Mouse (Mus musculus) brain, embryonic 18.5 days (tissue): ENCODE data around the gene Crb2.

Experiments used
- DNase-seq: peaks from one replicate; pipeline ENCODE4 v3.0.0-alpha.2; 2012; ENCODE audit warnings: low read depth, low spot score

Crb2 gene

DNA sequence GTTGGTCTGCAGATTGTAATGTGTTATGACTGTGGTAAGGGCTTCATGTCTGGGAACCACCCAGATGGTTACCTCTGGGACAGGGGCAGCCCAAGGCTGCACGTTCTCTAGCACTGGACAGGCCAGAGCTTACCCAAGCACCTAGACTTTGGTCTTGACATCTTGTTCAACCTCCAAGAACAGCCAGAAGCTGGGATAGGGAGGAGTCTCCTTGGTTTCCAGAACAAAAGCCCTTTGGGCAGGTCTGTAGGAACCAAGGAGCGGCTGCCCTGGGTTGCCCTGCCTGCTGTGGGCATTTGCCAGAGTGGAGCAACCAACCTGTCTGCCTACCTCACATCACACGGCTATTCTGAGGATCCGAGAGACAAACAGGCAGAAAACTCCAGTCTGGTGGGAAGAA is 21.0 kb downstream of the Crb2 start:
- no peak for DNase-seq

GRCm38 (mm10) chr2:37799137-37799536 is 23.1 kb downstream of the Crb2 start:
- no peak for DNase-seq

GRCm38 (mm10) chr2:37801687-37802086 is 25.6 kb downstream of the Crb2 start:
- DNase-seq, result no peak

DNA sequence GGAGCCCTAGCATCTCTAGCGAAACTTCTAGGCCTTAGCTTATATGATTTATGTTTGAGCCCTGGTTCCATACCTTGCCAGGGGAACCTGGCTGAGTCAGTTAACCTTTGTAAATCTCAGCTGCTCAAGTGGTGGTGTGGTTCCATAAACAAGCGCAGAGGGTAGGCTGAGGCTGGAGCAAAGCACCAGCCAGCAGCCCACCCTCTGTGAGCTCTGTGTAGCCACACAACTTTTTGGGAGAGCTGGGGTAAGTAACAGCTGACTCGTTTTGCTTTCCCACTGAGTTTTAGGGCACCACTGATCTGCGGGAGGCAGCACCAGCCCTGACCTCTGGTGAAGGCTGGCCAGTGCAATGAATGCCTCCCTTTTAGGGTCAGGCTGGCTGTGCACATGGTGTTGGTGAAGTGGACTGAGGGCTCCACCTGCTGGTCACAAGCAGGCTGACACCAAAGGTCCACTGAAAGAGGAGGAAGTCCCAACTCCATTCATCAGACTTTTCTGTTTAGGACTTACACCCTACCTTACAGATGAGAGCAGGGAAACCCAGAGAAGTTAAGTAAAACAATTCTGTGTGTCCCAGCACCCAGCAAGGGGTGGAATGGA is 26.7 kb downstream of the Crb2 start:
- no peak for DNase-seq

- DNase-seq, result no peak
Observed at GRCm38 (mm10) chr2:37811682-37812081, 35.6 kb downstream of the Crb2 start.

DNA sequence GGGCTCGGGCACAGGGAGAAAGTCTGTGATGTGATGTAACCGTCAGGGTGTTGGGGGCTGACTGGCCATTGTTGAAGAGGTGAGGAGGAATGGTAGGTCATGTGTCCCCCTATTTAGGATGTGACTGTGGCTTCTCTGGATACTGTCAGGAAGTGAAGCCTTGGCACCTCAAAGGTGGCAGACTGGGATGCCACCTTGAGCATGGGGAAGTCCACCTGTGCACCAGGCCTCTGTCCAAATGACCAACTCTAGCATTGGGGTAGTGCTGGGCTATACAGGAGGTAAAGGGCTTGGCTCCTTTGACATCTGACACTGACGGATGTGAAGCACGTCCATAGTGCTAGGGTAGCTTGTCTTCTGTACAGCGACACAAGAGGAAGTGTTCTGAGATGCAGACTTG is 36.4 kb downstream of the Crb2 start:
- DNase-seq, result no peak

DNA sequence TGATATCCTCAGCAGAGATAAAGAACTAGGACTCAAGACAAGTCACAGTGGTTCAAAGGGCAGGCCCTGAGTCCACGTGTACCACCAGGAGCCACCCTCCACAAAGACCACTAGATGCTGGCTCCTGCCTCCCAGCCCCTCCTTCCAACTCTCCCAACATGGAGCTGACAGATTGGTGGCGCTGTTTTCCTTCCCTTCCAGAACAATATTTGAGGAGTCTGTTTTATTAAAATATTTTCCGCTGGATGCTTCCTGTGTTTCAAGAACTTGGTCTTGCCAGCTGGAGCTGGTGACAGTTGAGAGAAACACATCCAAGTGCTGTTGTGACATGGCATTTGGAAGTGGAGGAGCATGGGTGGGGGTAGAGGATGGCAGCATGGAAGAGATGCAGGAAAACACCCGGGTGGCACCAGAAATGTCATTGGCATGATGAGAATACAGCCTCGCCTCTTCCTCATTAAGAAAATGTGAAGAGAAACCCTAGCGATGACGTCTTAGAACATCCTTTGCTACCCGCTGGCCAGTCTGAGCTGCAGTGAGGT is 38.8 kb downstream of the Crb2 start:
- no peak for DNase-seq

- DNase-seq, result no peak
Observed at GRCm38 (mm10) chr2:37815676-37816075, 39.6 kb downstream of the Crb2 start.

- DNase-seq, result no peak
Observed at GRCm38 (mm10) chr2:37818761-37819525, 42.9 kb downstream of the Crb2 start.

DNA sequence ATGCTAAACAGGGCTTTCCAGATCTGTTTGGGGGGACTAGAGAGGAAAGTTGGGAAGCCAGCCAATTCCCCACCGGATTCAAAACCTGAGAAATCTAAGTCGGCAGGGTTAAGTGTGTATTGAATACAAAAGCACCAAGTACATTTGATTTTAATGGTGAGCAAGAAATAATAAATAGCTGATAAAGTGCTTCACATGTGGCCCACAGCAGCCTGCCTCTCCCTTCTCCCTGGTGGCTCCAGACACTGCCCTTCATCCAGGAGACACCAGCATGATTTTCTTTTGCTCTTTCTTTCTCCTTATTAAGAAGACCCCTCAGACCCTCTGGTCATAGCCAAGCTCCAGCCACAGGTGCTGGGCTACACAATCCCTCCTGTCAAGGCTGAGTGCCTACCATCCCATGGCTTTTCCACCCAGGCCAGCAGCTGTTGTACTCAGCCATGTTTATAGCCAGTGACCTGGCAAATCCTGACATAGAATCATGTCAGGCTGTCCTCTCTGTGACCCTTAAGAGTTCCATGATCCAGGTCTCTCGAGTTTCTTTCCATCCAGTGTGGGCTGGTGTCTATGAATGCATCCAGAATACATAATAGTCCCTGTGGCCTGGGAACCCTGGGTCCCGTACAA is 43.6 kb downstream of the Crb2 start:
- DNase-seq, result no peak

- no peak for DNase-seq
Observed at GRCm38 (mm10) chr2:37822122-37822521, 46.1 kb downstream of the Crb2 start.

- no peak for DNase-seq
Observed at GRCm38 (mm10) chr2:37823826-37824225, 47.8 kb downstream of the Crb2 start.

- DNase-seq, result no peak
Observed at GRCm38 (mm10) chr2:37829758-37830275, 53.8 kb downstream of the Crb2 start.

DNA sequence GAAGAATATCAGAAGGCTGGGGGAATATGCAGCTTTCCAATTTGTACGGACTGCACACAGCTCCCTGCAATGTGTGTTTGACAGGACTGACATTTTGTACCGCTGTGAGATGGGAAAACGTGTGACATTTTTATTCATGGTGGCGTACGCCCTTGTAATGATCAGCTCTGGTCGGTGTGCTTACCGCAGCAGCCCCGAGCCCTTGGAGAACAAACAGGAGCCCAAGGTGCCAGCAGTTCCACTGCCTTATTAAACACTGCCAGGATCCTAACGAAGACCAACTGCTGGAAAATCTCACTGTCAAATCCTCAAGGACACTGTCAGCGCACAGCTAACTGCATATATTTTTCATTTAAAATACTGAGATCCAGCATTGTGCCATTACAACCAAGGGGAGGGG is 56.2 kb downstream of the Crb2 start:
- DNase-seq, result no peak

- DNase-seq, result no peak
Observed at GRCm38 (mm10) chr2:37836926-37837325, 60.9 kb downstream of the Crb2 start.

DNA sequence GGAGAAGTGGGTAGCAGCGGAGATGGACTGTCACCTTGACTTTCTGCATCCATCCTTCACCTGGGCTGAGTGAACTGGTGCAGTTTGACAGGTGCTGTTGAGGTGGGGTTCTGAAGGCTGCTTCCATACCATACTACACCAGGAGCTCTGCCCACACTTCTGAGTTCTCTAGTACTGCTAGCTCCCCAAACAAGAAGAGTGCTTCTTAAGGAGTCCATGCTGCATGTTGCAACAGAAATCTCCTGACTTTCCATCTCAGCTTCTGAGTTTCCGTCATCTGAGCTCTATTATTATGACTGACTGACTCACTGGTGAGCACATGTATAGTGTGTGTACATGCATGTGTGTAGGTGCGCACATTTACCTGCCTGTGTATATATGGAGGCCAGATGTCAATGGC is 61.5 kb downstream of the Crb2 start:
- no peak for DNase-seq

DNA sequence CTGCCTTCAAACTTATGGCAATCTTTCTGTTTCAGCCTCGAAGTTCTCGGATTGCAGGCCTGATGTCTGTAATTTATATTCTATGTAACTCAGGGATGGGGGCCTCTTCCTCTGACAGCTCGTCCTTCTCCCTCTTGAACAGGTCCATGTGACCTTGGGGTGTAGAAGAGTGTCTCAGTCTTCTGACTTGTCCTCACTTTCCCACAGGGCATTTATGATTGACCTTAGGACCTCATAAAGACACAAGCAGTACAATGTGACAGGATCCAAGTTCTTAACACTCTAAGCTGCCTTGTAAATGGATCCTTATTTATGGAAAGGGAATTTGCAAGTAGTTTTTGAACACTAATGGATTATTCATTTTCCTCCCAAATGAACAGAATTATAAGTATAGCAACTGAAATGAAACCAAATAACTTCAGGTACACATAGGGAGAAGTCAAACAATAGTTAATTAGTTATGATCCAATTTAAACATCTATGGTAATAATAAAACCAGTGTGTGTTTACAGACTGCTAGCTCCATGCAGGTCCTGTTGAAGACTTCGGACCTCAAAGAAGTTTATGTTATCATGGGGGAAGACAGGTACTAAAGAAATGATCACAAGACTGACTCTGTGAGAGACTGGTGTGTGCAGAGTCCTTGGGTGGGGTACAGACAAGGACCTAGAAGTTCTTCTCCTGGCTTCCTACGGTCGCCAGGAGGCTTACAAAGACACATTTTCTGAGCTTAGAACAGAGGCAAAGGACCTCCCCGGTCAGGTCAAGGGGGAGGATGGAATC is 62.3 kb downstream of the Crb2 start:
- DNase-seq, result no peak

- DNase-seq, result no peak
Observed at GRCm38 (mm10) chr2:37839922-37840321, 63.9 kb downstream of the Crb2 start.

DNA sequence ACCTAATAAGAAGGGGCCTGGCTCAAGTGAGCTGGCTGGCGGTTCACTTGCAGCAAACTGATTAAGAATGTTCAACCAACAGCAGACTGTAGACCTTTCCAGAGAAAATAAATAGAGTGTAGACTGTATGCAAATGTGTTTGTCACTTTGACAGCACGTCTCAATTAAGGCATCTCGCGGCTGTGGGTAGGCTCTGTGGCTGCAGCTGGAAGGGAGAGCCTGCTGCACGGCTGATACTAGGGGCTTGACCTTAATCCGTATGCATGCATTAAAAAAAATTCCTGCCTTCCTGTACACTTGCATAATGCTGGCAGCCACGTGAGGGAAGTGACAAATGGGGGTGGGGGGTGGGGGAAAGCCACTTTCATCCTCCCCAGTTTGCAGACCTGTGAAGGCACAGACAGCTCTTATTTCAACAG is 66.1 kb downstream of the Crb2 start:
- no peak for DNase-seq

GRCm38 (mm10) chr2:37842719-37843118 is 66.7 kb downstream of the Crb2 start:
- no peak for DNase-seq
